In genomic region chr10:122402270-122402669, GRCm38 (mm10) we compare ENCODE assay signal across 23 mouse cellular contexts. TPM values are rescaled to one million over a fixed set of nuclear protein-coding genes. Genes with fewer than 3 reads are reported as not detected.
DNase-seq lines count a peak whose midpoint lies in the region; ATAC-seq lines count a peak whose summit lies in the region.
"Had no signal": no experiment of that assay in that cellular context is flagged by ENCODE, and none has a peak within 500 bp of the region (broad histone marks: within the 10 kb centered on the region; RNA-seq: fewer than 3 reads in every experiment).

No protein-coding gene starts in this region.

- peak; percentile 10 for DNase-seq in heart, adult 11 months
- no peak for DNase-seq in heart, adult 8-10 months (ENCODE audit: low spot score)
- DNase-seq in fat pad, adult 2 months (ENCODE audit: extremely low read depth, low read depth, low spot score) = peak; percentile 65
- peak; percentile 82 for DNase-seq in gonadal fat pad, adult 2 months (ENCODE audit: low read depth)
- no peak for DNase-seq in ovary, postnatal 10 days (ENCODE audit: low spot score)
- DNase-seq: adrenal gland, adult 8-10 months; adrenal gland, postnatal 14 days; adrenal gland, postnatal 36 days; B cell, adult 2 months; cerebellum, adult 11-12 months; cerebellum, adult 2 months; cerebellum, adult 9-10 months; cerebellum, postnatal 10 days; cerebellum, postnatal 25 days had no signal

- ATAC-seq in inflammation-experienced regulatory T-cells, adult 6 months = no peak
- ATAC-seq: activated CD4-positive, CD25-positive, alpha-beta regulatory T cell, adult 4 months; CD4-positive, CD25-positive, alpha-beta regulatory T cell, adult 4 months; forebrain, embryonic 13.5 days; forebrain, embryonic 15.5 days; forebrain, postnatal 0 days; Patski had no signal

RNA-seq across cellular contexts. Expression of gene Avpr1a, which starts 46.0 kb away (rescaled TPM):
- total RNA-seq in heart, adult 8-10 months (2022) = 1 to 10 TPM in 2 of 4 experiments, under 1 TPM in 2; 0.57 to 1.3 (median 0.85) TPM
- polyA plus RNA-seq in gonadal fat pad, adult 2 months (2012; rRNA removed) = 5.5 and 6.3 TPM in 2 replicates
- not detected for polyA plus RNA-seq in inflammation-experienced regulatory T-cells, adult 6 months (2017; shearing (Covaris generic))
- total RNA-seq: CH12.LX had no signal
- polyA plus RNA-seq: activated CD4-positive, CD25-positive, alpha-beta regulatory T cell, adult 4 months; CD4-positive, CD25-positive, alpha-beta regulatory T cell, adult 4 months; G1E had no signal

Comparison
In these comparisons a context has a peak if more than half of its experiments do, and no peak if none do; other contexts are left out.
1. DNase-seq: peak in heart, adult 11 months (single experiment), fat pad, adult 2 months (single experiment) and gonadal fat pad, adult 2 months (single experiment); none in heart, adult 8-10 months (single experiment) and ovary, postnatal 10 days (single experiment).